Mouse (Mus musculus): Measurements from ENCODE around the gene Olfr450. TPM values are rescaled to one million over a fixed set of nuclear protein-coding genes. Genes with fewer than 3 reads are reported as not detected.

Gene Olfr450
- polyA plus RNA-seq (2014; fragmentation: Nextera tagmentation; extraction: Ambion mirVana) = not detected in 2 replicates

DNA sequence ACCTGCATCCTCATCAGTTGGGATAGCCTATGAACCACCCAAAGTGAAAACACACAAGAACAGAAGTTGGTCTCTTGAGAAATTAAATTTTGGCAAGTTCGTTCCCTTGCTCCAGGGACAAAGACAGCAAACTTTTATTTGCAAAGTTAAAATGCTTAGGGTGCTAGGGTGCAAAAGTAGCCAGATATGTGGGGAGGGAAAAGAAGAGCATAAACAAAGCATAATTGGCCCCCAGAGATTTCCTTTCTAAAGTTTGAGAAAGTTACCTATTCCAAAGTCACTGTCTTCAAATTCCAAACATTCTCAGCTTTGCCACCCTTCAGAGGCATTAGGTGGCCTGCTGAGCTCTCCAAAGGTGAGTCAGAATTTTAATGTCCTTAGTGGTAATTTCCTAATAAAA, at the start of gene Olfr450:
Gene Olfr450 (plus strand): TSS at position 301 of the 400 bp plus-strand sequence.
- Histone ChIP-seq H3K36me3 (ENCODE audit: control insufficient read depth, insufficient read depth, low read length) (no peaks in the 10 kb centered on the region), H3K27ac (ENCODE audit: low read depth, low read length) (no peak within 1 kb of the TSS), H3K9me3 (ENCODE audit: control insufficient read depth, low read length) (no peaks in the 10 kb centered on the region), H3K4me1 (replicated peaks; ENCODE audit: control insufficient read depth, insufficient read depth, low read length) (no peaks in the 10 kb centered on the region), H3K4me3 (ENCODE audit: low read depth, low read length) (no peak within 1 kb of the TSS), H3K4me2 (replicated peaks; ENCODE audit: low read depth, low read length) (no peak within 1 kb of the TSS), H3K27me3 (ENCODE audit: control insufficient read depth, insufficient read depth, low read length) (no peaks in the 10 kb centered on the region), H3K9ac (ENCODE audit: low read depth, low read length) (no peak within 1 kb of the TSS)
- no peak for ATAC-seq (ENCODE audit: low FRiP score)
- 93% methylated on average over 1 of the region's 1 CpGs for WGBS
- no peak for DNase-seq (ENCODE audit: low spot score)

DNA sequence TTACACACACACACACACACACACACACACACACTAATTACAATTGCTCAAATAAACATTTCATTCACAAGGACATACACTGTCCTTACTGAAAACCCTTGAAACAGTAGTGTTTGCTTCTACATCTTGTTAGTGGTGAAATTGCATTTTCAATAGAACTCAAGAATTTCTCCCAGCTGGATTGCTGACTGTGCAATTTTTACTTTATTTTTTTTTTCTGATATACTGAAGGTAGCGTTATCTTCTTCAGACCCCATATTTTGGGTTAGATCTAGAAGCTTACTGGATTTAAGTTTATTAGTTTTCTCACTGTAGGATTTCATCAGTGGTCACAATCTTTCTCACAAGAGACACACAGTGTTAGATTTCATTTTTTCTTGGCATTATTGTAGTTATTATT, 34.7 kb upstream of the Olfr450 start:
- ATAC-seq (ENCODE audit: low FRiP score) (no peak), DNase-seq (ENCODE audit: low spot score) (no peak)
- no peak overlapping the region for H3K9ac ChIP-seq (ENCODE audit: low read depth, low read length)
- H3K4me1 ChIP-seq (replicated peaks; ENCODE audit: control insufficient read depth, insufficient read depth, low read length) = no peaks in the 10 kb centered on the region
- no peak overlapping the region for H3K4me2 ChIP-seq (replicated peaks; ENCODE audit: low read depth, low read length)
- H3K9me3 ChIP-seq (ENCODE audit: control insufficient read depth, low read length) = no peaks in the 10 kb centered on the region
- H3K27me3 ChIP-seq (ENCODE audit: control insufficient read depth, insufficient read depth, low read length) = no peaks in the 10 kb centered on the region
- no peak overlapping the region for H3K27ac ChIP-seq (ENCODE audit: low read depth, low read length)
- 97% methylated on average over 1 of the region's 1 CpGs for WGBS
- H3K36me3 ChIP-seq (ENCODE audit: control insufficient read depth, insufficient read depth, low read length) = no peaks in the 10 kb centered on the region
- no peak overlapping the region for H3K4me3 ChIP-seq (ENCODE audit: low read depth, low read length)

DNA sequence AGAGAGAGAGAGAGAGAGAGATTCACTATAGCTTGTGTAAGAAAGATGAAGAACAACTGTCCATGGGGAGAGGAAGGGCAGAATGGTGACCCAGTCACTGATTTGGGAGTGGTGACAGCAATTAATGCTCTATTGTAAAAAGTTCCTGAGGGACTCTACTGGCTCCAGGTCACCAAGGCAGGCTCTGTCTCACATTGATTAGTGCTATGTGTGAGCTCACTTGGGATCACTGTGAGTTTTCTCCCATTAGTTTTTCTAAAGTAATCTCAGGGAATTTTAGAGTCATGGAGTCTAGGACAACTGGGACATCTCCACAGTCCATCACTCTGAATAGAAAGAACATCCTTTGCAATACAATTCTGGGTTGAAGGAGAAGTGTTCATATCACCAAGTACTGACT, 26.9 kb upstream of the Olfr450 start, which contains the start of gene Olfr452:
Gene Olfr452 (plus strand): TSS at position 301 of the 400 bp plus-strand sequence.
- Histone ChIP-seq H3K4me3 (ENCODE audit: low read depth, low read length) (no peak within 1 kb of the TSS), H3K4me2 (replicated peaks; ENCODE audit: low read depth, low read length) (no peak within 1 kb of the TSS), H3K27ac (ENCODE audit: low read depth, low read length) (no peak within 1 kb of the TSS), H3K4me1 (replicated peaks; ENCODE audit: control insufficient read depth, insufficient read depth, low read length) (no peaks in the 10 kb centered on the region), H3K9ac (ENCODE audit: low read depth, low read length) (no peak within 1 kb of the TSS), H3K36me3 (ENCODE audit: control insufficient read depth, insufficient read depth, low read length) (no peaks in the 10 kb centered on the region), H3K9me3 (ENCODE audit: control insufficient read depth, low read length) (no peaks in the 10 kb centered on the region), H3K27me3 (ENCODE audit: control insufficient read depth, insufficient read depth, low read length) (no peaks in the 10 kb centered on the region)
- DNase-seq (ENCODE audit: low spot score) (no peak), ATAC-seq (ENCODE audit: low FRiP score) (no peak)

DNA sequence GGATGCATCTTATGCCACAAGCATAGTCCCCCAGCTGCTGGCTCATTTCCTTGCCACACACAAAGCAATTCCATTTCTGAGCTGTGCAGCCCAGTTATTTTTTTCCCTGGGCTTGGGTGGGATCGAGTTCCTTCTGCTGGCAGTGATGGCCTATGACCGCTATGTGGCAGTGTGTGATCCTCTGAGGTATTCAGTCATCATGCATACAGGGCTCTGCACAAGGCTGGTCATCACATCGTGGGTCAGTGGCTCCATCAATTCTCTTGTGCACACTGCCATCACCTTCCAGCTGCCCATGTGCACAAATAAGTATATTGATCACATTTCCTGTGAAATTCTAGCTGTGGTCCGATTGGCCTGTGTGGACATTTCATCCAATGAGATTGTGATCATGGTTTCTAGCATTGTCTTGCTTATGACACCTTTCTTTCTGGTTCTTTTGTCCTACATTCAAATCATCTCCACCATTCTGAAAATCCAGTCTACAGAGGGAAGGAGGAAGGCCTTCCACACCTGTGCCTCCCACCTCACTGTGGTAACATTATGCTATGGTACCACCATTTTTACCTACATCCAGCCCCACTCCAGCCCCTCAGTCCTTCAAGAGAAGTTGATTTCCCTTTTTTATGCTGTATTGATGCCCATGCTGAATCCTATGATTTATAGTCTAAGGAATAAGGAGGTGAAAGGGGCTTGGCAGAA, 21.3 kb upstream of the Olfr450 start:
- ATAC-seq (ENCODE audit: low FRiP score) (peak; percentile 71), DNase-seq (ENCODE audit: low spot score) (peak; percentile 15)
- Histone ChIP-seq H3K9ac (ENCODE audit: low read depth, low read length) (no peak overlapping the region), H3K4me1 (replicated peaks; ENCODE audit: control insufficient read depth, insufficient read depth, low read length) (no peaks in the 10 kb centered on the region), H3K4me2 (replicated peaks; ENCODE audit: low read depth, low read length) (no peak overlapping the region), H3K36me3 (ENCODE audit: control insufficient read depth, insufficient read depth, low read length) (no peaks in the 10 kb centered on the region), H3K4me3 (ENCODE audit: low read depth, low read length) (no peak overlapping the region), H3K27ac (ENCODE audit: low read depth, low read length) (no peak overlapping the region), H3K27me3 (ENCODE audit: control insufficient read depth, insufficient read depth, low read length) (no peaks in the 10 kb centered on the region), H3K9me3 (ENCODE audit: control insufficient read depth, low read length) (no peaks in the 10 kb centered on the region)
- WGBS = 52% methylated on average over 4 of the region's 4 CpGs

DNA sequence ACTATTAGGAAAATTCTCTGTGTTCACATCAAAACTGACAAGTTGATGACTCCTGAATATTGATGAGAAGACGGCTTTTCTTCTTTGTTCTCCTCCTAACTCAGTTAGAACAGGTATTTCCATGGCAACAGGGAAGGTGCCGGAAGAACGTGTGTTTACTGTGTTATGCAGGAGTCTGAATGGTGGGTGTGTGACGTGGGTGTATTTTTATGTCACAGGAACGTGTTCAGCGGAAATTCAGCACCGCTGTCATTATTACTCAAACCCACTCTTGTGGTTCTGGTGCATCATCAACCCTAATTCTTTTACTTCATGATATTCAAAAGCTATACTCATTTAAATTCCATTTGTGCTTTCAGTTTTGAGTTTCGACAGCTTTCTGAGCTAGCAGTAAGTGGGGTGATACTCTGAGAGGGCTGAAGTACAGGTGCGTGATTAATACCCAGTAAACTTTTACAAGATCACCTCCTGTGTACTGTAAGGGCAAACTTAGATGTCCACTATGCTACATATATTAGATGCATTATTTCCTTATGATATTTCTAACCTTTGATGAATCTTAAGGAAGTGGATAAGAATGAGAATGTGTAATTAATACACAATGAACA, 20.7 kb upstream of the Olfr450 start:
- H3K4me2 ChIP-seq (replicated peaks; ENCODE audit: low read depth, low read length) = no peak overlapping the region
- no peak for DNase-seq (ENCODE audit: low spot score)
- no peaks in the 10 kb centered on the region for H3K27me3 ChIP-seq (ENCODE audit: control insufficient read depth, insufficient read depth, low read length)
- no peaks in the 10 kb centered on the region for H3K36me3 ChIP-seq (ENCODE audit: control insufficient read depth, insufficient read depth, low read length)
- no peak overlapping the region for H3K9ac ChIP-seq (ENCODE audit: low read depth, low read length)
- no peaks in the 10 kb centered on the region for H3K4me1 ChIP-seq (replicated peaks; ENCODE audit: control insufficient read depth, insufficient read depth, low read length)
- H3K9me3 ChIP-seq (ENCODE audit: control insufficient read depth, low read length) = no peaks in the 10 kb centered on the region
- H3K27ac ChIP-seq (ENCODE audit: low read depth, low read length) = no peak overlapping the region
- no peak overlapping the region for H3K4me3 ChIP-seq (ENCODE audit: low read depth, low read length)
- WGBS = 85% methylated on average over 9 of the region's 9 CpGs
- no peak for ATAC-seq (ENCODE audit: low FRiP score)

DNA sequence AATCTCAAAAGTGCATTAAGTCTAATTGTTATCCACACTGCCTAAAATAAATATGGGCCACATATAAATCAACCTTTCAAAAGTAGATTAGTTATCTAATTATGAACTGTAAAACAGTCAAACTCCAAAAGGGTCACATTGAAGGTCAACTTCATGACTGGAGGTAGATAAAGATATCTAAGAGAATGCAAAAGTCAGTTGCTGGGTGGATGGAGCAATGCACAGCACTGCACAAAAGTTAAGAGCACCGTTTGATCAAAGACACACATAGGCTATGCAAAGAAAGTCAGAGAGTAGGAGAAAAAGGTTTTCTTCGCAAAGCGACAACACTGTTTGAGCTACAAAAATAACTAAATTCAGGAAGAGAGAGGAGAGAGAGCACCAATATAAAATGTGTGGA, 16.8 kb upstream of the Olfr450 start:
- no peak for ATAC-seq (ENCODE audit: low FRiP score)
- Histone ChIP-seq H3K27ac (ENCODE audit: low read depth, low read length) (no peak overlapping the region), H3K27me3 (ENCODE audit: control insufficient read depth, insufficient read depth, low read length) (no peaks in the 10 kb centered on the region), H3K9me3 (ENCODE audit: control insufficient read depth, low read length) (no peaks in the 10 kb centered on the region), H3K9ac (ENCODE audit: low read depth, low read length) (no peak overlapping the region), H3K4me1 (replicated peaks; ENCODE audit: control insufficient read depth, insufficient read depth, low read length) (no peaks in the 10 kb centered on the region), H3K4me3 (ENCODE audit: low read depth, low read length) (no peak overlapping the region), H3K36me3 (ENCODE audit: control insufficient read depth, insufficient read depth, low read length) (no peaks in the 10 kb centered on the region), H3K4me2 (replicated peaks; ENCODE audit: low read depth, low read length) (no peak overlapping the region)
- no peak for DNase-seq (ENCODE audit: low spot score)
- WGBS = 89% methylated on average over 3 of the region's 3 CpGs

DNA sequence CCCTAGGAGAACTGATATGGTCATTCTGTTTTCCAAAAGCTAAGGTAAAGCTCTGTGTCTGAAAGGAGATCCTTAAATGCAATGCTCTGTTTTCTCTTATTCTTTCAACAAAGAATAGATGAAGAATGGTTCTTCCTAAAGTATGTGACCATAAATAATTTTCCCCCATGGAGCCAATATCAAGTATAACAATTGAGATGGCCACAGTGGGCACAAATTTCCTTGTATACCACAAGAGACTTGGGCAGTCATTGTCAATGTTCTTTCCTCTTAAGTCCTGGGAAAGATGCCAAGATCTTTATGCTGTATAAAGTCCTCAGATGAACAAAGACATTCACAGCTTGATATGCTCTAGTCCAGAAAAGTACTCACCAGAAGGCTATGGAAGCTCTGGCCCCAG, 22.3 kb downstream of the Olfr450 start, which contains the start of gene Olfr449:
Gene Olfr449 (plus strand): TSS at position 301 of the 400 bp plus-strand sequence.
- Histone ChIP-seq H3K9me3 (ENCODE audit: control insufficient read depth, low read length) (no peaks in the 10 kb centered on the region), H3K9ac (ENCODE audit: low read depth, low read length) (no peak within 1 kb of the TSS), H3K27ac (ENCODE audit: low read depth, low read length) (no peak within 1 kb of the TSS), H3K27me3 (ENCODE audit: control insufficient read depth, insufficient read depth, low read length) (no peaks in the 10 kb centered on the region), H3K36me3 (ENCODE audit: control insufficient read depth, insufficient read depth, low read length) (no peaks in the 10 kb centered on the region), H3K4me1 (replicated peaks; ENCODE audit: control insufficient read depth, insufficient read depth, low read length) (no peaks in the 10 kb centered on the region), H3K4me3 (ENCODE audit: low read depth, low read length) (no peak within 1 kb of the TSS), H3K4me2 (replicated peaks; ENCODE audit: low read depth, low read length) (no peak within 1 kb of the TSS)
- DNase-seq (ENCODE audit: low spot score) (no peak), ATAC-seq (ENCODE audit: low FRiP score) (no peak)

DNA sequence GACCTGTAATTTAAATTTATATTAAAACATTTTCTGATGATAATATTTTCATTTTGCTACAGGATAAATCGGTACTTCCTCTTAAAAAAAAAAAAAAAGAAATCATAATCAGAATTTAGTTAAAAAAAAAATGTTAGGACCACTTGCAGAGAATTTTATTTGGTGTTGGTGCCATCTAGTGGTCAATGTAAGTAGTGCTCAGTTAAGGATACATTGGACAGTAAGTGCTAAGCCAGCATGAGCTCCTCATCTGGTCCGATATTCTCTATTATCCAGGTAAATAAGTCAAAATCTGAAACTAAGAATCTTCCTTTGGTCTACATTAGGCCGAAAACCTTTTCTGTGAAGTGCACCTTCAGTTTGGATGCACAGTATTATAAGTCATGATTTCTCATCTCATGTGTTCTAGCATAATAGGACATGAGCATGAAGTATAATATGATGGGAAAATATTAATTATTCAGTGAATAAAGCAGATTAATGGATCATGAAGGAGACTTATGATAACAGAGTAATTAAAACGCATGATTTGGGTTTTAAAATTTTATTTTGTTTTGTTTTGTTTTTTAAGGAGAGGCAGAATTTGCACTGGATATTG, 48.6 kb downstream of the Olfr450 start:
- WGBS = 17% methylated on average over 4 of the region's 4 CpGs
- Histone ChIP-seq H3K27ac (ENCODE audit: low read depth, low read length) (no peak overlapping the region), H3K9me3 (ENCODE audit: control insufficient read depth, low read length) (no peaks in the 10 kb centered on the region), H3K4me1 (replicated peaks; ENCODE audit: control insufficient read depth, insufficient read depth, low read length) (no peaks in the 10 kb centered on the region), H3K4me3 (ENCODE audit: low read depth, low read length) (no peak overlapping the region), H3K4me2 (replicated peaks; ENCODE audit: low read depth, low read length) (no peak overlapping the region), H3K36me3 (ENCODE audit: control insufficient read depth, insufficient read depth, low read length) (no peaks in the 10 kb centered on the region), H3K27me3 (ENCODE audit: control insufficient read depth, insufficient read depth, low read length) (no peaks in the 10 kb centered on the region), H3K9ac (ENCODE audit: low read depth, low read length) (no peak overlapping the region)
- peak; percentile 74 for ATAC-seq (ENCODE audit: low FRiP score)
- DNase-seq (ENCODE audit: low spot score) = peak; percentile 76
